Comparison of ENCODE assay signal across 13 mouse cellular contexts in the genomic region with DNA sequence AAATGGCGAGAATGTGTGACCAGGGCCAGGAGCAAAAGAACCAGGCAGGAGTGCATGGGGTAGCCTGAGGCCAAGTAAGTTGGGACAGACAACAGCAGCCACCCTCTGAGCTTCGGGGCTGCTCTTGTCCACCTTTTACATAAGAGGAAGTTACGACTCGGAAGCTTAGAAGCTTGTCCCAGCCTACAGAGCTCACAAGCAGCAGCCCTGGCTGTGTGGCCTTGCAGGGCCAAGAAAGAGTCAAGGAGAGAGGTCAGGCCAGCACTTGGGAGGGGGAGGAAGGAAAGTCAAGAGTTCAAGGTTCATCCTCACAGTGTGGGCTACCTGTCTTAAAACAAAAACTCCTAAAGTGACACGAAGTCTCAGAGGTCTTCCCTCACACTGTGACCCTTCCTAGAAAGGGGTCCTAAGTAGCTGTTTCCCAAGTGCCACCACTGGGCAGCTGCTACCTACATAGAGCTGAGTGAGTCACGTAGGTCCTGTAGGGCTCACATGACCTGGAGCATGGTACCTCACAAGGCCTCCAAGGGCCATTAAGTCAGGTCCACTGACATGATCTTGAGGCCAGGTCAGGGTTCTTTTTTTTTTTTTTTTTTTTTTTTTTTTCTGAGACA. TPM values are rescaled to one million over a fixed set of nuclear protein-coding genes. Genes with fewer than 3 reads are reported as not detected.
DNase-seq lines count a peak whose midpoint lies in the region; ATAC-seq and TF ChIP-seq lines count a peak whose summit lies in the region.
"Had no signal": no experiment of that assay in that cellular context is flagged by ENCODE, and none has a peak within 500 bp of the region (broad histone marks: within the 10 kb centered on the region; RNA-seq: fewer than 3 reads in every experiment).

No protein-coding gene starts in this region.

- 0 out of 2 replicates have a peak overlapping the region, but pooled peaks have one; percentile 50 for H3K27ac ChIP-seq in midbrain, embryonic 10.5 days (replicated peaks)
- no peak overlapping the region for H3K27ac ChIP-seq in midbrain, embryonic 15.5 days
- H3K27ac ChIP-seq: limb, embryonic 15.5 days had no signal

- TF ChIP-seq CTCF in E14TG2a.4 (conservative IDR thresholded peaks at IDR 0.05; ENCODE audit: low read length): no peak

- DNase-seq in midbrain, embryonic 10.5 days (ENCODE audit: low spot score): no peak
- DNase-seq in induced T-regulatory cell, adult 2 months (ENCODE audit: low read depth): peak; percentile 51
- DNase-seq in splenic B cell, adult 2 months (ENCODE audit: low read depth, low spot score): peak; percentile 63
- DNase-seq in left cerebral cortex, postnatal 14 days (ENCODE audit: low spot score in 2 of 2): no peak
- DNase-seq: heart, adult 11 months; kidney, postnatal 25 days; layer of hippocampus, postnatal 36 days; right cerebral cortex, postnatal 14 days had no signal

- H3K4me2 ChIP-seq in midbrain, embryonic 15.5 days: no peak overlapping the region
- H3K4me2 ChIP-seq: limb, embryonic 15.5 days had no signal

- no peak for ATAC-seq in midbrain, embryonic 15.5 days (replicated peaks)
- ATAC-seq in CD4-positive, CD25-positive, alpha-beta regulatory T cell, adult 4 months: no peak

- no peaks in the 10 kb centered on the region for H3K27me3 ChIP-seq in midbrain, embryonic 10.5 days (ENCODE audit: low read depth, poor library complexity, severe bottlenecking)
- no peaks in the 10 kb centered on the region for H3K27me3 ChIP-seq in midbrain, embryonic 15.5 days (replicated peaks)
- no peaks in the 10 kb centered on the region for H3K27me3 ChIP-seq in E14TG2a.4 (ENCODE audit: insufficient read depth, low read length)
- H3K27me3 ChIP-seq in splenic B cell, adult 2 months (ENCODE audit: control insufficient read depth, insufficient read depth, low read length, poor library complexity, severe bottlenecking): no peaks in the 10 kb centered on the region
- H3K27me3 ChIP-seq: limb, embryonic 15.5 days had no signal

- intact Hi-C loops in left cerebral cortex, postnatal 14 days (cut with DNase I): no loop called here

- H3K4me3 ChIP-seq in midbrain, embryonic 10.5 days: no peak overlapping the region
- no peak overlapping the region for H3K4me3 ChIP-seq in midbrain, embryonic 15.5 days
- peak overlapping the region; percentile 81 for H3K4me3 ChIP-seq in E14TG2a.4 (replicated peaks; ENCODE audit: low read length)
- H3K4me3 ChIP-seq: limb, embryonic 15.5 days had no signal

- H3K36me3 ChIP-seq in midbrain, embryonic 10.5 days: no peaks in the 10 kb centered on the region
- no peaks in the 10 kb centered on the region for H3K36me3 ChIP-seq in midbrain, embryonic 15.5 days (replicated peaks)
- H3K36me3 ChIP-seq in E14TG2a.4 (ENCODE audit: insufficient read depth, low read length): peaks cover 12% of the 10 kb centered on the region
- no peaks in the 10 kb centered on the region for H3K36me3 ChIP-seq in splenic B cell, adult 2 months (ENCODE audit: control insufficient read depth, insufficient read depth, low read length, poor library complexity, severe bottlenecking)
- H3K36me3 ChIP-seq: limb, embryonic 15.5 days had no signal

- no peaks in the 10 kb centered on the region for H3K9me3 ChIP-seq in midbrain, embryonic 10.5 days (replicated peaks)
- no peaks in the 10 kb centered on the region for H3K9me3 ChIP-seq in midbrain, embryonic 15.5 days
- no peaks in the 10 kb centered on the region for H3K9me3 ChIP-seq in E14TG2a.4 (ENCODE audit: low read length)
- H3K9me3 ChIP-seq: limb, embryonic 15.5 days had no signal

- no peak overlapping the region for H3K9ac ChIP-seq in midbrain, embryonic 15.5 days
- H3K9ac ChIP-seq: limb, embryonic 15.5 days had no signal

- WGBS in midbrain, embryonic 10.5 days: 85% methylated on average over 6 of the region's 6 CpGs
- WGBS in midbrain, embryonic 15.5 days: 79% methylated on average over 6 of the region's 6 CpGs

- peaks cover 34% of the 10 kb centered on the region for H3K4me1 ChIP-seq in midbrain, embryonic 10.5 days
- peaks cover 5% of the 10 kb centered on the region for H3K4me1 ChIP-seq in midbrain, embryonic 15.5 days
- peaks cover 98% of the 10 kb centered on the region for H3K4me1 ChIP-seq in E14TG2a.4 (replicated peaks; ENCODE audit: low read depth, low read length)

RNA-seq across cellular contexts. Expression of a gene that starts 8.3 kb away (rescaled TPM):
- 302 and 324 TPM in 2 replicates for polyA plus RNA-seq in midbrain, embryonic 10.5 days (2016; fragmentation: Nextera tagmentation; extraction: Ambion mirVana)
- 386 and 393 TPM in 2 replicates for polyA plus RNA-seq in midbrain, embryonic 15.5 days (2015; fragmentation: Nextera tagmentation; extraction: Ambion mirVana)
- polyA plus RNA-seq in CD4-positive, CD25-positive, alpha-beta regulatory T cell, adult 4 months (2017; shearing (Covaris generic)): 1,000 to 10,000 TPM in 1 of 2 experiments, 100 to 1,000 TPM in 1; 977 to 1,004 TPM
- total RNA-seq in left cerebral cortex, postnatal 14 days (2021): 100 to 1,000 TPM; 204 to 214 TPM

RNA-seq across cellular contexts. Expression of a gene that starts 17.9 kb away (rescaled TPM):
- 4.8 and 6.5 TPM in 2 replicates for polyA plus RNA-seq in midbrain, embryonic 10.5 days (2016; fragmentation: Nextera tagmentation; extraction: Ambion mirVana)
- 17.2 and 19.1 TPM in 2 replicates for polyA plus RNA-seq in midbrain, embryonic 15.5 days (2015; fragmentation: Nextera tagmentation; extraction: Ambion mirVana)
- polyA plus RNA-seq in CD4-positive, CD25-positive, alpha-beta regulatory T cell, adult 4 months (2017; shearing (Covaris generic)): 10 to 100 TPM; 31.2 to 54.2 TPM
- total RNA-seq in left cerebral cortex, postnatal 14 days (2021): 10 to 100 TPM; 22.6 to 25.0 TPM

RNA-seq across cellular contexts. Expression of a gene that starts 25.4 kb away (rescaled TPM):
- polyA plus RNA-seq in midbrain, embryonic 10.5 days (2016; fragmentation: Nextera tagmentation; extraction: Ambion mirVana): 5.1 TPM in 2 replicates
- 2.1 and 2.8 TPM in 2 replicates for polyA plus RNA-seq in midbrain, embryonic 15.5 days (2015; fragmentation: Nextera tagmentation; extraction: Ambion mirVana)
- polyA plus RNA-seq in CD4-positive, CD25-positive, alpha-beta regulatory T cell, adult 4 months (2017; shearing (Covaris generic)): 1,000 to 10,000 TPM; 2,918 to 3,094 TPM
- total RNA-seq in left cerebral cortex, postnatal 14 days (2021): 1 to 10 TPM in 1 of 2 experiments, under 1 TPM in 1; 0.99 to 2.4 TPM

RNA-seq across cellular contexts. Expression of a gene that starts 59.7 kb away (rescaled TPM):
- 2.0 TPM in 2 replicates for polyA plus RNA-seq in midbrain, embryonic 10.5 days (2016; fragmentation: Nextera tagmentation; extraction: Ambion mirVana)
- 2.4 and 4.2 TPM in 2 replicates for polyA plus RNA-seq in midbrain, embryonic 15.5 days (2015; fragmentation: Nextera tagmentation; extraction: Ambion mirVana)
- 10 to 100 TPM; 20.9 to 28.2 TPM for polyA plus RNA-seq in CD4-positive, CD25-positive, alpha-beta regulatory T cell, adult 4 months (2017; shearing (Covaris generic))
- 1 to 10 TPM; 1.3 to 1.4 TPM for total RNA-seq in left cerebral cortex, postnatal 14 days (2021)
- polyA plus RNA-seq: heart, postnatal 0 days had no signal

Comparison
In these comparisons a context has a peak if more than half of its experiments do, and no peak if none do; other contexts are left out.
1. DNase-seq: peak in induced T-regulatory cell, adult 2 months (single experiment) and splenic B cell, adult 2 months (single experiment); none in midbrain, embryonic 10.5 days (single experiment) and left cerebral cortex, postnatal 14 days (0 of 2).
2. RNA of a gene that starts 25.4 kb away (polyA plus RNA-seq): 2,918 to 3,094 TPM in CD4-positive, CD25-positive, alpha-beta regulatory T cell, adult 4 months; 5.1 TPM in midbrain, embryonic 10.5 days and 2.1 to 2.8 TPM in midbrain, embryonic 15.5 days; every median in the first group is over 100 times any median in the second.